Mouse (Mus musculus) forebrain, embryonic 16.5 days (tissue): Measurements from ENCODE around the gene Abcb4. TPM values are rescaled to one million over a fixed set of nuclear protein-coding genes. Genes with fewer than 3 reads are reported as not detected.
A peak's percentile ranks its signal among the peaks of the same experiment; 100 is the strongest.
"Not testable (repeated sequence)": the region's sequence is repeated elsewhere in the genome, so short reads cannot be mapped to it uniquely, and the experiment has no call there.

Source experiments
- ATAC-seq: fragments of 200-750 bp; cut with Nextera tagmentation; 2 replicates; pipeline ENCODE4 v1.8.0; 2017; ENCODE audit warnings: mild to moderate bottlenecking, moderate library complexity
- H3K27ac ChIP-seq: fragments of 300-500 bp; sonication (generic); 2 replicates; pipeline ENCODE4 v1.5.1; 2014; ENCODE audit warnings: low read length, control low read depth
- H3K27me3 ChIP-seq: fragments of 300-500 bp; sonication (generic); replicated peaks from 2 replicates; pipeline ENCODE4 v1.6.1; 2014; ENCODE audit warnings: low read length; ENCODE audit not compliant: control insufficient read depth, insufficient read depth
- H3K36me3 ChIP-seq: fragments of 300-500 bp; sonication (generic); 2 replicates; pipeline ENCODE4 v1.6.1; 2014; ENCODE audit not compliant: control insufficient read depth, insufficient read depth
- H3K4me1 ChIP-seq: fragments of 300-500 bp; sonication (generic); replicated peaks from 2 replicates; pipeline ENCODE4 v1.6.1; 2014; ENCODE audit warnings: low read length; ENCODE audit not compliant: control insufficient read depth, insufficient read depth
- H3K4me2 ChIP-seq: fragments of 300-500 bp; sonication (generic); 2 replicates; pipeline ENCODE4 v1.6.1; 2014; ENCODE audit warnings: mild to moderate bottlenecking, low read length, control low read depth
- H3K4me3 ChIP-seq: fragments of 300-500 bp; sonication (generic); replicated peaks from 2 replicates; pipeline ENCODE4 v1.5.1; 2014; ENCODE audit warnings: mild to moderate bottlenecking, low read length, control low read depth
- H3K9ac ChIP-seq: fragments of 300-500 bp; sonication (generic); replicated peaks from 2 replicates; pipeline ENCODE4 v1.6.1; 2014; ENCODE audit warnings: low read depth, low read length, control low read depth
- H3K9me3 ChIP-seq: fragments of 300-500 bp; sonication (generic); 2 replicates; pipeline ENCODE4 v1.6.1; 2016; ENCODE audit warnings: low read length; ENCODE audit not compliant: control insufficient read depth
- WGBS: fragments of 180-500 bp; shearing (Covaris S2); extraction: QIAGEN DNeasy Blood & Tissue Kit; methylation state at CpG from one replicate; pipeline ENCODE4 v1.1.7; 2014; 5-methylcytosine and 5-hydroxymethylcytosine counted together
- polyA plus RNA-seq: library from polyadenylated mRNA; unstranded; fragments of >200 nt; fragmentation: Nextera tagmentation; extraction: Ambion mirVana; gene quantifications from 2 replicates; pipeline ENCODE4 v1.2.1, GENCODE M21; 2015

Gene Abcb4
- polyA plus RNA-seq, 1 experiment from 2014 or later = 0.76 TPM

GRCm38 (mm10) chr5:8990526-8990925, 97.0 kb downstream of the Abcb4 start:
- Histone ChIP-seq H3K9me3 (no peaks in the 10 kb centered on the region), H3K27me3 (no peaks in the 10 kb centered on the region)
- 90% methylated on average over 13 of the region's 13 CpGs for WGBS

GRCm38 (mm10) chr5:8991626-8992025, 98.1 kb downstream of the Abcb4 start:
- H3K27ac ChIP-seq = no peak overlapping the region
- 89% methylated on average over 16 of the region's 16 CpGs for WGBS
- ATAC-seq = no peak

More at GRCm38 (mm10) chr5:8990526-8990925, 97.0 kb downstream of the Abcb4 start:
- H3K4me3 ChIP-seq = no peak overlapping the region
- ATAC-seq = no peak
- 0 out of 2 replicates have a peak, but pooled peaks cover 2% of the 10 kb centered on the region for H3K36me3 ChIP-seq
- no peak overlapping the region for H3K9ac ChIP-seq
- H3K4me2 ChIP-seq = no peak overlapping the region
- H3K4me1 ChIP-seq = no peaks in the 10 kb centered on the region
- no peak overlapping the region for H3K27ac ChIP-seq

DNA sequence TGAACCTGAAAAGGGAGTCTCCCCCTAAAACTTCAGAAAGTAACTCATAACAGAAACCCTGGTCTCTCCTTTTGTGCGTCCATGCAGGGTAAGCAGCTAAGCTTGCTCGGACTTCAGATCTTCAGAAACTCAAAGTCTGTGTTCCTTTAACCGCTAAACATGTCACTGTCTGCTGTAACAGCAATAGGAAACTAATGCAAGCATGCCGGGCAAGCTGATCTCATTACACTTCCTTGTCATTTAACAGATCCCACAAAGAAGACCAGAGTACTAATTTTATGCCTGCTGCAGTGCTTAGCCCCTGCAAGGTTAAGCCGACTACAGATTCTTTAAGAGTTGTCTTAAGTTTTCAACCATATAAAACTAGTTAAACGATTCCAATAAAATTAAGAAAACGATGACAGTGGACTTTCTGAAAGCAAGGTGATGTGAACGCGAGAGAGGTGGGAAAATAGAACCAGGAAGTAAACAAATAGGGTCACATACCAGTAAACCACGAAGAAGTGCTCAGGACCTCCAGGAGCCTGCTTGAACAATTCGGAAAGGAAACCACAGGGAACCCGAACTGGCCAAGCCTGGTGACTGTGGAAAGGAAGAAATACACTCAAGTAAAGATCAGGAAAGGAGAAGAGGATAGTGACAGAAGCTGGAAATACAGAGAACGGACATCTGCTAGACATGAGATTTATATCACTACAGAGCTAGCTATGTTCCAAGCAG, 102.6 kb downstream of the Abcb4 start:
- H3K27ac ChIP-seq = no peak overlapping the region
- H3K9ac ChIP-seq = peak overlapping the region; percentile 86
- ATAC-seq = no peak
- peak overlapping the region; percentile 93 for H3K4me2 ChIP-seq
- H3K4me1 ChIP-seq = peaks cover 12% of the 10 kb centered on the region
- WGBS = 10% methylated on average over 13 of the region's 13 CpGs
- H3K27me3 ChIP-seq = no peaks in the 10 kb centered on the region
- H3K9me3 ChIP-seq = no peaks in the 10 kb centered on the region
- H3K4me3 ChIP-seq = peak overlapping the region; percentile 77
- H3K36me3 ChIP-seq = no peaks in the 10 kb centered on the region

More at GRCm38 (mm10) chr5:8991626-8992025, 98.1 kb downstream of the Abcb4 start:
- Histone ChIP-seq H3K4me3 (no peak overlapping the region), H3K9me3 (no peaks in the 10 kb centered on the region), H3K36me3 (0 out of 2 replicates have a peak, but pooled peaks cover 2% of the 10 kb centered on the region), H3K27me3 (no peaks in the 10 kb centered on the region), H3K9ac (no peak overlapping the region), H3K4me1 (peaks cover 10% of the 10 kb centered on the region), H3K4me2 (no peak overlapping the region)

GRCm38 (mm10) chr5:8996686-8997512, 103.4 kb downstream of the Abcb4 start, which contains the start of gene Crot:
Gene Crot, minus strand, starts transcription at chr5:8997324.
- peak within 1 kb of the TSS; percentile 77 for H3K4me3 ChIP-seq
- under 1% methylated on average over 55 of the region's 57 CpGs for WGBS
- H3K27me3 ChIP-seq = no peaks in the 10 kb centered on the region
- H3K4me2 ChIP-seq = peak within 1 kb of the TSS; percentile 93
- H3K36me3 ChIP-seq = no peaks in the 10 kb centered on the region
- H3K9ac ChIP-seq = peak within 1 kb of the TSS; percentile 86
- peak; percentile 100 for ATAC-seq
- H3K4me1 ChIP-seq = peaks cover 12% of the 10 kb centered on the region
- peak within 1 kb of the TSS; percentile 92 for H3K27ac ChIP-seq
- H3K9me3 ChIP-seq = no peaks in the 10 kb centered on the region

DNA sequence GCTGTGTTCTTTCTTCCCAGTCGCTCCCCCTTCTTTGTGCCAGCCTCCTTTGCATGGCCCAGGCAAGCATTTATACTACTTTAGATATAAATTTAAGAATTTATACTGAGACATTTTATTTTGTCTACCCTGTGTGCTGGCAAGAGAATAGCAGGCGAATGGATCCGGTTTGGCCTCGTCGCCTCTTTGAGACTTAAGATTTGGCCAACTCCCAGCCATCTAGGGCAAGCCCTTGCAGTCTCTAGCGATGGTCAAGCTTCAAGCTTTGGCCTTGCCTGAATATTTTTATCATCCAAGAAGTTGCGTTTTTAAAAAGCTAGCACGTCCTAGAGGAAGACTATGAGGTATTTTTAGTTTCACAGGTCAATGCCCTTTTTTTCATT, 104.0 kb downstream of the Abcb4 start:
- no peak for ATAC-seq
- WGBS = 6% methylated on average over 8 of the region's 8 CpGs

DNA sequence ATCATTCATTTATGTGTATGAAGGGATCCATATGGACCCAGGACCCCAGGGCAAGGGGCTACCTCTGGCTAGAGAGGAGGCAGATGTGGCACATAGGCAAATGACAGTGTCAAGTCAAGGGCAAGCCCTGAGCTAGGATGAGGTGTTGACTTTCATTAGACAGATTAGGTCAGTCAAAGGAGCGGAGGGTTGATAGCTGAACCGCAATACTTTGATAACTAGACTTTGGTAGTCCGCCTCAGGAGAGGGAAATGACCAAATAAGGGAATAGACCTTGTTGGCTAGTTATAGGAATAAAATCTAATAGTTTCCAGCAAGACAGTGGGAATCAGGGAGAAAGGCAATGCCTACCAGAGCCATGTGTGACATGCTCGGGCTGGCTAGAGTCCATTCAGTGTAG, 105.6 kb downstream of the Abcb4 start:
- H3K9me3 ChIP-seq = no peaks in the 10 kb centered on the region
- H3K36me3 ChIP-seq = no peaks in the 10 kb centered on the region
- H3K27ac ChIP-seq = no peak overlapping the region
- H3K4me1 ChIP-seq = peaks cover 12% of the 10 kb centered on the region
- H3K9ac ChIP-seq = no peak overlapping the region
- no peak overlapping the region for H3K4me3 ChIP-seq
- no peak for ATAC-seq
- no peak overlapping the region for H3K4me2 ChIP-seq
- H3K27me3 ChIP-seq = no peaks in the 10 kb centered on the region
- 74% methylated on average over 4 of the region's 4 CpGs for WGBS

More for the DNA sequence above, 104.0 kb downstream of the Abcb4 start:
- Histone ChIP-seq H3K27ac (peak overlapping the region; percentile 92), H3K4me2 (peak overlapping the region; percentile 93), H3K27me3 (no peaks in the 10 kb centered on the region), H3K9me3 (no peaks in the 10 kb centered on the region), H3K4me1 (peaks cover 12% of the 10 kb centered on the region), H3K4me3 (peak overlapping the region; percentile 77), H3K36me3 (no peaks in the 10 kb centered on the region), H3K9ac (peak overlapping the region; percentile 86)

- H3K9ac ChIP-seq, H3K27ac ChIP-seq: not testable (repeated sequence)
These were observed 106.5 kb downstream of the Abcb4 start for GRCm38 (mm10) chr5:9000006-9000405.

GRCm38 (mm10) chr5:9006585-9006984, 113.1 kb downstream of the Abcb4 start:
- not testable (repeated sequence) for H3K27ac ChIP-seq, H3K4me1 ChIP-seq, H3K36me3 ChIP-seq, H3K9ac ChIP-seq, ATAC-seq, H3K4me2 ChIP-seq, H3K4me3 ChIP-seq, H3K9me3 ChIP-seq, H3K27me3 ChIP-seq
- 52% methylated on average over 3 of the region's 3 CpGs for WGBS

More at GRCm38 (mm10) chr5:9000006-9000405, 106.5 kb downstream of the Abcb4 start:
- H3K4me2 ChIP-seq, H3K4me3 ChIP-seq, H3K27me3 ChIP-seq, H3K36me3 ChIP-seq, H3K9me3 ChIP-seq, ATAC-seq: not testable (repeated sequence)
- peaks cover 12% of the 10 kb centered on the region for H3K4me1 ChIP-seq
- 18% methylated on average over 7 of the region's 7 CpGs for WGBS
